Mouse (Mus musculus): ENCODE measurements around the gene Fstl1.

Gene Fstl1

DNA sequence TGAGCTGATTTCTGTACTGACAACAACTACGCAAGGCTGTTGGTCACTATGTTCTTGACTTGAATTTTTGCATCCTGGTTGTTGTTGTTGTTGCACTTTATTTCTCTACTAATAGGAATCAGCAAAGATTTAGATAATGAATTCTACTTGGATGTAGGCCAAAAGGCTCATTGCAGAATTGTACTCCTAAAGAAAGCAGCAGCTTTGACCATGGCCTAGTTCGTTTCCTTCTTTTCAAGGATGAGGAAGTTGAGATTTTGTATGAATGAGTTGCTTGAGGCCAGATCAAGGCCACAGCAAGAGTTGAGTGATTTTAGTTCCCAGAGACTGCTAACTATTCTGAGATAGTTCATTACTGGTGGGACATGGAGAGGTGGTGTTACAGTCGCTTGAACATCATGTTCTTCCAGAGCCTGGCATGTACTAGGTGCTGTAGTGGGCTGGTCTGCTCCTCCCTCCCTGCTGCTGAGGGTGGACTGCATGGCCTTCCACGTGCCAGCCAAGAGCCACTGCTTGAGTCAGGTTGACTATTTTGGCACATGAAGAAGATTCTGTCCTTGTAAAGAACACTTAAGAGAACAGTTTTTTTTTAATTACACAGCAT, 94.5 kb downstream of the Fstl1 start:
- no peak for DNase-seq

- no peak for DNase-seq
Measured at GRCm38 (mm10) chr16:37874501-37875235, 98.0 kb downstream of the Fstl1 start.

DNA sequence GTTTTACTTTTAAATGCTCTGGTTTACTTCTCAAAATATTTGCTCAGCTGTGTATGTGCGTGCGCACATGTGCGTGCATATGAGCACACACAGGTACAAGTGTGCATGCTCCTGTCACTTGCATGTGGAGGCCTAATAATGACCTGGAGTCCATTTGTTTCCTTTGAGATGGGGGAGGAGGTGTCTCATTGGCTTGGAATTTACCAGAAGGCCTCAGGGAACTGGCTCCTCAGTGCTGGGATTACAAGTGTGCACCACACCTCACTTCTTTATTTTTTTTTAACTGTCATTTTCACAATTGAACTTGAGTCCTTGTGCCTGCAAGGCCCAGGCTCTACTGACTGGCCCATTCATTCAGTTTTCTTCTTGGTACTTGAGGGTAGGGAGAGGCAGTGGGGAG, 100.7 kb downstream of the Fstl1 start:
- DNase-seq = no peak

- no peak for DNase-seq
Measured at GRCm38 (mm10) chr16:37878951-37879505, 102.4 kb downstream of the Fstl1 start.

- no peak for DNase-seq
Measured at GRCm38 (mm10) chr16:37879750-37880419, 103.2 kb downstream of the Fstl1 start.

DNA sequence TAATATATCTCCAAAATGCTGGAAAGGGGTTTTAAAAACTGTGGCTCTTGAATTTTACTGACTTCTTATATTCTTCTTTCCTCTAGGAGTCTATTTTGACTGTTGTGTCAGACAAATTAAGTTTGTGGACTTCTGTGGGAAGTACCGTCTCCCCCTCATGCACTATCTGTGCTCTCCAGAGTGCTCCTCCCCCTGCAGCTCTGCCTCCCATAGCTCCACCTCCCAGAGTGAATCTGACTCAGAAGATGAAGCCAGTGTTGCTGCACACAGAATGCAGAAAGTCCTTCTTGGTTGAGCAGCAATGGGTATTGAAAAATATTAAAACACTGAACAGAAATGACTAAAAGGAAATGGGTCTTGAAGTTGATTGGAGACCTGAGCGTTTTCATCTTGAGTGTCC, 104.5 kb downstream of the Fstl1 start:
- DNase-seq = no peak
